Mouse (Mus musculus) embryonic stem cell, embryonic (primary cell): ENCODE measurements around the gene Zfp592.

Experiments
- CTCF ChIA-PET, 4 experiments: fragments of 300-600 bp in 2 of 4; fragments of 350-600 bp in 2 of 4; sonication (Branson Sonifier 250); formaldehyde crosslinking; loops; one replicate each; lab custom pipeline; 2022; ENCODE audit warnings: inconsistent platforms in 2 of 4; lab: Charles Lee
- POLR2A ChIA-PET, 4 experiments: fragments of 300-600 bp in 2 of 4; fragments of 350-600 bp in 2 of 4; sonication (Branson Sonifier 250); formaldehyde crosslinking; loops; one replicate each; lab custom pipeline; 2022; ENCODE audit warnings: antibody characterized with exemption in 4 of 4, inconsistent platforms in 1 of 4; lab: Charles Lee

The Zfp592 gene

GRCm38 (mm10) chr7:80987805-80988625 lies 5.5 kb upstream of the Zfp592 start:
- CTCF ChIA-PET: interaction anchor here in 2 of 4 experiments (0.6 to 1.4 kb wide), 4 partner anchors 73 to 167 kb away, joined by 3 read pairs; no protein-coding TSS in a partner anchor

GRCm38 (mm10) chr7:80990276-80990675 lies 3.2 kb upstream of the Zfp592 start:
- ChIA-PET CTCF (no interaction called here), POLR2A (interaction anchor here in 2 of 4 experiments (1.8 to 3.4 kb wide), 3 partner anchors 20 to 151 kb away, joined by 4 to 14 read pairs (median 13); partner anchors contain the start of gene Sec11a (in 1 of the 2))

More at GRCm38 (mm10) chr7:80987805-80988625, 5.5 kb upstream of the Zfp592 start:
- POLR2A ChIA-PET: interaction anchor here in 2 of 4 experiments (0.7 to 3.4 kb wide), 13 partner anchors 9 to 153 kb away, joined by 3 to 13 read pairs (median 4); partner anchors contain the start of gene Sec11a (in 1 of the 2)

GRCm38 (mm10) chr7:80991589-80991988 lies 1.9 kb upstream of the Zfp592 start:
- ChIA-PET POLR2A (interaction anchor here (0.6 to 3.9 kb wide), 28 partner anchors 8 to 1706 kb away, joined by 3 to 30 read pairs (median 5); partner anchors contain the start of genes Sec11a (in 2 of the 4), Alpk3 (in 1 of the 4), Nmb (in 1 of the 4) and Wdr73 (in 1 of the 4)), CTCF (interaction anchor here in 1 of 4 experiments (0.5 kb wide), 1 partner anchor 130 kb away, joined by 3 read pairs; no protein-coding TSS in a partner anchor)

GRCm38 (mm10) chr7:80992063-80992462 lies 1.4 kb upstream of the Zfp592 start:
- ChIA-PET CTCF (interaction anchor here in 1 of 4 experiments (0.5 to 1.6 kb wide), 2 partner anchors 32 to 129 kb away, joined by 3 to 6 read pairs; no protein-coding TSS in a partner anchor), POLR2A (interaction anchor here in 3 of 4 experiments (0.6 to 3.9 kb wide), 40 partner anchors 8 to 1705 kb away, joined by 3 to 30 read pairs (median 4); partner anchors contain the start of genes Nmb (in 2 of the 3), Sec11a (in 2 of the 3), Alpk3 (in 1 of the 3) and Wdr73 (in 1 of the 3))

GRCm38 (mm10) chr7:80992631-80992979 lies 876 bp upstream of the Zfp592 start:
- POLR2A ChIA-PET: interaction anchor here in 3 of 4 experiments (0.6 to 3.9 kb wide), 58 partner anchors 8 to 353 kb away, joined by 3 to 30 read pairs (median 4); partner anchors contain the start of genes Alpk3 (in 2 of the 3), Nmb (in 2 of the 3), Wdr73 (in 2 of the 3) and Sec11a (in 1 of the 3)

GRCm38 (mm10) chr7:80993834-80994662 lies 567 bp downstream of the Zfp592 start:
- ChIA-PET POLR2A (interaction anchor here (0.6 to 3.9 kb wide), 29 partner anchors 8 to 576 kb away, joined by 3 to 30 read pairs (median 4); partner anchors contain the start of genes Sec11a (in 2 of the 4) and Zscan2 (in 1 of the 4)), CTCF (interaction anchor here in 3 of 4 experiments (0.6 to 1.6 kb wide), 5 partner anchors 8 to 173 kb away, joined by 3 to 9 read pairs (median 4); no protein-coding TSS in a partner anchor)

More at GRCm38 (mm10) chr7:80992631-80992979, 876 bp upstream of the Zfp592 start:
- CTCF ChIA-PET: interaction anchor here in 2 of 4 experiments (0.6 to 1.6 kb wide), 4 partner anchors 9 to 162 kb away, joined by 3 to 6 read pairs (median 3); no protein-coding TSS in a partner anchor

GRCm38 (mm10) chr7:80994663-80995005 lies 1.2 kb downstream of the Zfp592 start:
- CTCF ChIA-PET: interaction anchor here in 2 of 4 experiments (0.7 to 0.8 kb wide), 2 partner anchors 134 to 138 kb away, joined by 3 to 9 read pairs; no protein-coding TSS in a partner anchor

GRCm38 (mm10) chr7:80995266-80996146 lies 2.0 kb downstream of the Zfp592 start:
- ChIA-PET POLR2A (interaction anchor here (0.6 to 2.6 kb wide), 23 partner anchors 10 to 1187 kb away, joined by 3 to 13 read pairs (median 4); partner anchors contain the start of genes Alpk3 (in 2 of the 4), Sec11a (in 2 of the 4) and Zscan2 (in 1 of the 4)), CTCF (interaction anchor here in 1 of 4 experiments (0.8 kb wide), 1 partner anchor 139 kb away, joined by 9 read pairs; no protein-coding TSS in a partner anchor)

More at GRCm38 (mm10) chr7:80994663-80995005, 1.2 kb downstream of the Zfp592 start:
- POLR2A ChIA-PET: interaction anchor here (0.6 to 3.9 kb wide), 23 partner anchors 8 to 1188 kb away, joined by 3 to 30 read pairs (median 4); partner anchors contain the start of genes Sec11a (in 2 of the 4) and Zscan2 (in 1 of the 4)

- ChIA-PET POLR2A (interaction anchor here in 3 of 4 experiments (0.6 to 2.6 kb wide), 14 partner anchors 10 to 345 kb away, joined by 3 to 10 read pairs (median 4); partner anchors contain the start of genes Sec11a (in 2 of the 3) and Alpk3 (in 1 of the 3)), CTCF (interaction anchor here in 1 of 4 experiments (1.2 kb wide), 1 partner anchor 107 kb away, joined by 3 read pairs; no protein-coding TSS in a partner anchor)
Measured at GRCm38 (mm10) chr7:80997776-80998175, 4.3 kb downstream of the Zfp592 start.

GRCm38 (mm10) chr7:80999536-80999935 lies 6.1 kb downstream of the Zfp592 start:
- POLR2A ChIA-PET: no interaction called here
- CTCF ChIA-PET: no interaction called here

- POLR2A ChIA-PET: interaction anchor here in 3 of 4 experiments (0.5 to 4.0 kb wide), 7 partner anchors 9 to 126 kb away, joined by 3 to 17 read pairs (median 5); partner anchors contain the start of gene Zfp592 (in 2 of the 3)
- CTCF ChIA-PET: interaction anchor here in 2 of 4 experiments (0.7 to 1.2 kb wide), 2 partner anchors 8 to 9 kb away, joined by 3 to 4 read pairs; partner anchors contain the start of gene Zfp592 (in 1 of the 2)
Measured at GRCm38 (mm10) chr7:81001844-81002243, 8.4 kb downstream of the Zfp592 start.

GRCm38 (mm10) chr7:81004556-81005079 lies 11.1 kb downstream of the Zfp592 start:
- POLR2A ChIA-PET: interaction anchor here in 2 of 4 experiments (1.0 to 4.0 kb wide), 4 partner anchors 8 to 59 kb away, joined by 3 to 17 read pairs (median 8); partner anchors contain the start of gene Zfp592 (in 2 of the 2)
- CTCF ChIA-PET: interaction anchor here in 1 of 4 experiments (0.6 kb wide), 1 partner anchor 85 kb away, joined by 3 read pairs; no protein-coding TSS in a partner anchor

- POLR2A ChIA-PET: interaction anchor here in 2 of 4 experiments (1.0 to 3.9 kb wide), 5 partner anchors 10 to 135 kb away, joined by 3 to 13 read pairs (median 3); partner anchors contain the start of gene Zfp592 (in 1 of the 2)
- CTCF ChIA-PET: no interaction called here
Measured at GRCm38 (mm10) chr7:81005969-81006368, 12.5 kb downstream of the Zfp592 start.

- ChIA-PET POLR2A (interaction anchor here in 1 of 4 experiments (1.1 to 1.4 kb wide), 2 partner anchors 14 to 119 kb away, joined by 3 read pairs; no protein-coding TSS in a partner anchor), CTCF (interaction anchor here in 1 of 4 experiments (1.1 kb wide), 1 partner anchor 155 kb away, joined by 5 read pairs; no protein-coding TSS in a partner anchor)
Measured at GRCm38 (mm10) chr7:81008285-81008684, 14.8 kb downstream of the Zfp592 start.

- ChIA-PET CTCF (no interaction called here), POLR2A (interaction anchor here in 2 of 4 experiments (0.5 to 1.7 kb wide), 5 partner anchors 9 to 109 kb away, joined by 3 to 5 read pairs (median 3); no protein-coding TSS in a partner anchor)
Measured at GRCm38 (mm10) chr7:81011576-81011975, 18.1 kb downstream of the Zfp592 start.
